Mouse (Mus musculus) retina, postnatal 1 day (tissue): ENCODE results near the gene Dusp13.

Source experiments
- DNase-seq: peaks from one replicate; pipeline ENCODE4 v3.0.0-alpha.2; 2012

Gene Dusp13

DNA sequence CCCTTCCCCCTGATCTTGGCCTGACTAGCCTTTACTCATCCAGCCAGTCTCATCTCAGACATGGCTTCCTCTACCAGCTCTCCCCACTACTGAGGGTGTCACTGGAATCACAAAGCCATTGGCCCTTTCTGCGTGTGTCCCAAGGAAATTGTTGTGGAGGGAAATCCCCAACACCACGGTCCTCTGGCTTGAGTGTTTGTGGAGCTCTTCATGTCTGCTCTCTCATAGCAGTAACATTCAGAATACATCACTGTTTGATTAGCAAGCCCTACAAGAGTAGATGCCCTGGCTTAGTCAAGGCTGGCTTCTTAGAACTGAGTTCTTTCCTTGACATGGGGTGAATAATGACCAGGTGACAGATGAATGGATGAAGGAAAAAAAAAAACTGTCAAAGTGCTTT is 4.1 kb downstream of the Dusp13 start:
- DNase-seq, result no peak

- DNase-seq, result no peak
These were observed 4.7 kb downstream of the Dusp13 start for GRCm38 (mm10) chr14:21746251-21746650.

DNA sequence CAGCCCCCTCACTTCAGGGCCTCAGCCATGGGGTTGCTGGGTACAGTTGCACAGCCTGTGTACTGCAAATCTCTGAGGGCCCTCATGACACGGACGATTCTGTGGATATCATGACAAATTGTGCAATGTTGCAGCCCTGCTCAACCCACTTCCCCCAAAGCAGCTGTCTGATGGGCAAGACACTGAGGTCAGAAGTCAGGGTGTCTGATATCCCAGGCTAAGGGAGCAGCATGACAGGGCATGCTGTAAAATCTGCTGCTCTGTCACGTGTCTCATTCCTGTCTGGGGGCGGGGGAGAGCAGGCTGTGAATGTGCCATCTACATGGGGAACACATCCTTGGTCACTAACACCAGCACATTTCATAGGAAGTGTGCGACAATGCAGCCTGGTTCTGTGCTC is 5.8 kb downstream of the Dusp13 start:
- DNase-seq, result no peak

GRCm38 (mm10) chr14:21744169-21744568 is 6.8 kb downstream of the Dusp13 start:
- peak; percentile 30 for DNase-seq

DNA sequence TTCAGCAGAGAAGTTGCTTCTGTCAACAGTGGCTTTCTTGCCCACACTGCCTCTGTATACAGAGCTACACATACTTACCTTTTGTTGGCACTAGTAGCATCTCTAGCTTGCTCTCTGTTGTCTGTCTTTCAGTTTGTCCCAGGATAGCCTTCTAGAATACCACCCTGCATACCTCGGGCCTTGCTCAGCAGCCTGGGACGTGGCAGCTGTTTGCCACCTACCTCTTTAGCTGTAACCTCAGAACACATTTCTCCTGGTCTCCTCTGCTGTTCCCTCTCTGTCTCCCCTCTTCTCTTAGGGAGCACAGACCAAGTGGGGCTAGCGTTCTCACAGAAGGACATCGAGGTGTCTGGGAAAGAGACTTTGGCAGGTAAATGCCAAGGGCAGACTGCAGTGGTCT is 8.5 kb downstream of the Dusp13 start:
- no peak for DNase-seq

DNA sequence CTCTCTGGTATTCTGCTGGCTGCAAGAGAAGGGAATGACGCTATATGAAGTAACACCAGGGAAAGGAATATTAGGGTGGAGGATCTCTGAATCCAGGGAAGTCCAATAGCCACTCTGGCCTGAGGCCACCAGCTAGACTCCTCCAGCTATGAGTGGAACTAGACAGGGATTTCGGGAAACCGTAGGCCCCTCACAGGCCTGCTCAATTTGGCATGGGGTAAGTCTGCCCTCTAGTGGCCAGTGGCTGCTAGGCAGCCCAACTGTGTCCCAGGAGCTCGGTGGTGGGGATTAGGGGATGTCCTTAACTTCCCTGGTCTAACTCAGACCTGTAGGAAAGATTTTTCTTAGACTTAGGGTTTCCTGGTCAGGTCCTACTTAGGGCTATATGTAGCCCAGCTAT is 9.2 kb downstream of the Dusp13 start:
- peak; percentile 86 for DNase-seq

GRCm38 (mm10) chr14:21741314-21741713 is 9.7 kb downstream of the Dusp13 start:
- DNase-seq, result no peak

DNA sequence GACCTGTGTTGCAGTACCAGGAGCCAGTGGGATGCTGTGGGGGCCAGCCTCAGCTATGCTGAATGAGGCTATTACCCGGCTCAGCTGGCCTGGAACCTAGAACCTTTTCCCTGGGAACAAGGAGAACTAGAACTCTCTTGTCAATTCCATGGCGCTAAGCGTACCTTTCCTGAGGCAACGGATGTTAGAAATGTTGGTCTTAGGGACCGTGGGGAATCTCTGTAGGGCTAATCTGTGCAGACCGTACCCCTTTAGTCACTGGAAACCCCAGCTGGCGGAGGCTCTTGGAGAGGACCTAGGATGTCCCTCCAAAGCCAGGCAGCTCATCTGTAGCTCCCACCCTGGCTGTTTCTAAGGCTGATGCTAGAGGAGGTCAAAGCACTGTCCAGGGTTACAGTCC is 10.6 kb downstream of the Dusp13 start:
- DNase-seq, result no peak

DNA sequence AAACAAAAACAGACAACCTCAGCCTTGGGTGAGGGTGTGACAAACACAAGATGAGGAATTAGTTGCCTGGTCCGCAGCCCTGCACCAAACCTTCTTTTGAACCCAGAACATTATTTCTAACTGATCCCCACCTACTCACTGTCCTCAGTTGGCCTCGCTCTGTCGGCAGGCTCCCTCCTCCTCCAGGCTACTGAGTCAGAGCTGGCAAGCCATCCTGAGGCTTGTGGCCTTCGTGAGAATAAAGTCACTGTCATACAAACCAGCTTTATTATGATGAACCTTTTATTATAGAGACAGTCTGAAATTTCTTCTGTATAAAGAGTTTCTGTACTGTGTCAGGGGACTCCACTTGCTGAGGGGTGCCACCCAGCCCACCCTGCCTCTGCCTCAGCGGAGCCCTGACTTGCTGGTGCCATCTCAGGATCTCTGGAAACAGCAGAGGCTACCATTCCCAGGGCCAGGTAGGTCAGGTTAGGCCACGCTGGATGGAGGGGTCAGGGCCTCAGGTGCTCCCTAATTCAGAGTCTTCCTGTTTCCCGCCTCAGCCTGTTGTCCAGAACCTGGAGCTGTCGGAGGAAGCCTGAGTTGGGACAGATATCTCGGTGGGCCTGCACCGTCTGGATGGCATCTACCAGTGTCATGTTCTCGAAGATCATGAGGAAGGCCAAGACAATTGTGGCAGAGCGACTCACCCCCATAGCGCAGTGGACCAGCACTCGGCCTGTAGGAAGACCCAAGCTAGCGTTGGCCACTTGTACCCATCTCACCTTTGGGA is 17.7 kb downstream of the Dusp13 start:
- no peak for DNase-seq

DNA sequence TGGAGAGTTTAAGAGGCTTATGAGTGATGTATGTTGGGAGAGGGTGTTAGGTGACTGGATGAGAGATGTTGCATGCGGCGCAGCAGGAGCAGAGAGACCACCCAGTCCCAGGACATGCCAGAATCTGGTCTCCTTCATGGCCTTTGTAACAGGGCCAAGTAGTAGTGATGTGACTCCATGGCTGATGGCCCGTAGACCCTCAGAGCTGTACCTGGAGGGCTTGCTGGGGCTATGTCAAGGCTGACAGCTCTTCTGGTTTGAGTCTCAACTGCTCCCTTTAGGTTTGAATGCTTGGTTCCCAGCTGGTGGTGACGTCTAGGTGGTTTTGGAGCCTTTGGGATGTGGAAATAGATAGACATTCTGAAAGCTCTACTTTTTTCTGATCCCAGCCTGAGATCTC is 21.0 kb downstream of the Dusp13 start:
- DNase-seq, result no peak

GRCm38 (mm10) chr14:21729031-21729732 is 21.8 kb downstream of the Dusp13 start:
- no peak for DNase-seq

DNA sequence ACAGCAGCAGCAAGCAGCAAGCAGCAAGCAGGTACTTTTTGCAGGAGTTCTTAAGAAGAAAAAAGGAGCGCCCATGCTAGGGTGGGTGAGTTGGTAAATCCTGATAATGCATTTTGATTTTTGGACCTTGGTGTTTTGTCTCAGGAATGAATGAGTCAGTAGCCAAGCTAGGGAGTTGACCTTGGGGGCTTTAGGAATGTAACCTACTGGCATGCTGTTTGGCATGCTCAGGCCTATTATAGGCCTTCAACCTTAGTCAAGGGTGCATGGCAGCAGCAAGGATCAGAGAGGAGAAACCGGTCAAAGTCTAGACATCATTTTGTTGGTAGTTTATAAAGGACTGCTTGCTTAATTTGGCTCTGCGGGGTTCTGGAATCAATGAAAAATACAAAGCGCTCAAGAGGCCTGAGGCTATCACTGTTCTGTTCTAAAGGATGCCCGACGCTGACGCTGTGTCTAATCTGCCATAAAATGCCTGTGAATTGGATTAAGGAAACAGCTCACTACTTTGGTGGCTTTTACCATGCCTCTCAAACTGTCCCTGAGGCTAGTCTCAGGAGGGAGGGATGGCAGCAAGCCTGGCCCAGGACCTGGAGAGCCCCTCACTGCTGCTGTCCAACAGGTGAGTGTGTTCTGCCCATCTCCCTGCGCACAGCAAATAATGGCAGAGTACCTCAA is 28.8 kb downstream of the Dusp13 start:
- peak; percentile 34 for DNase-seq

DNA sequence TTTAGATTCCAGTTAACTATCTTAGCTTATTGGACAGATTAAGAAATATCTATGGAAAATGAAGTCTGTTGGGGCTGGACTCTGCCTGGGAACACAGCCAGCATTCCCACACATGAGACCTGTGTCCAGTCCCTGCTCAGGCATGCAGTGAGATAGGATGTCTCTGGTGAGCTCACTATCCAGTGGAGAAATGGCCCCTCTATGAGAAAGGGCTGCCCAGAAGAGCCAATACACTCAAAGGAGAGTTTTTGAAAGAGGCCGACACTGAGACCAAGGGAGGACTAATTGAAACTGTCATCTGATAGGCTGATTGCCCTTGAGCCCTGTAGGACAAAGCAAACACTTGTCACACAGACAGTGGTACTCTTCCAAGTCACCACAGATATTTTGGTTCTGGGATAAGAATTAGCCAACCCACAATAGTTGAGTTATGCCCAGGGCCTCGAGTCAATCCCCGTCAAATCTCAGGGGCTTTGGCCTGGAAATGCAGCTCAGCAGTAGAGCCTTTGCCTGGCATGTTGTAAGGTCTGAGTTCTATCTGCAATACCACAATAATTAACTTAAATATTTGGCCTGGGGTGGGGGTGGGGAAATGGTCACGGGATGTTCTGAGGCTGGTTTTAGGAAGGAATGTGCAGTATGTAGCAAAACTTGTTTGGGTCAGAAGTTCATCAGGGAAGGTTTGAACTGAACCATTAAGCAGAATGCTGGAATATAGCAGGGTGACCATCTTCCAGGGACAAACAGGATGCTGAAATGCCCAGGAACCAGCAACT is 30.4 kb downstream of the Dusp13 start:
- peak; percentile 51 for DNase-seq

DNA sequence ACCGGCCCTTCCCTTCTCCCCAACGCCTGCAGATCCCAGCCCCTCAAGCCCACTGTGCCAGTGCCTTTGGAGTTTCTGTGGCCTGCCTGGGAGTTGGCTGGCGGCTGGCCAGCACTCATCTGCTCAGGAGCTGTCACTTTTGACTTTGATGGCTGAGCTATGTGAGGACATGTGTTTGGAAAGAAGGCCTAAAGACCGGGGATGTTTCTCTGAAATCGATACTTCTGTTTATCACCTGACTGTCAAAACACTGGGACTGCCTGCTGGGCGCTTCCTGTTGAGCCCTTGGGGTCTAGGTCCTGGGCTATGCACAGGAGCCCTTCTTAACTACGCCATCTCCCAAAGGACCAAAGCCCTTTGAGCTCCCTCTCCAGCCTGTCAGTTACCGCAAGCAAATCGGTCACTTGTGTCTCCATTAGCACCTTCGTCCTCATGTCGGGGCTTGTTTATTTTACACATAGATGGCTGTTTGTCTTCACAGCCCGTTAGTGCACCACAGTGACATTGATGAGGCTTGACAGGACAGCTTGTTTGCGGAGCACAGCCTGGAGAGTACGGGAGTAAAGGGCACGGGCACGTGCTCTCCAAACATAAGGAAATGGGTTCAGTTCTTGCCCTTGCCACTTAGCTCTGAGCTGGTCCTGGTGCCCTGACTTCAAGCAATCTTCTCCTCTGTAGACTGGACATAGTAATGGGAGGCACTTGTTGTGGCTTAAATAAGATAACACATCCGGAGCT is 31.2 kb downstream of the Dusp13 start:
- DNase-seq, result peak; percentile 88

- DNase-seq, result no peak
These were observed 36.5 kb downstream of the Dusp13 start, which contains the start of gene Dupd1 for GRCm38 (mm10) chr14:21714486-21714885. Dupd1 (minus strand) TSS chr14:21714576.

DNA sequence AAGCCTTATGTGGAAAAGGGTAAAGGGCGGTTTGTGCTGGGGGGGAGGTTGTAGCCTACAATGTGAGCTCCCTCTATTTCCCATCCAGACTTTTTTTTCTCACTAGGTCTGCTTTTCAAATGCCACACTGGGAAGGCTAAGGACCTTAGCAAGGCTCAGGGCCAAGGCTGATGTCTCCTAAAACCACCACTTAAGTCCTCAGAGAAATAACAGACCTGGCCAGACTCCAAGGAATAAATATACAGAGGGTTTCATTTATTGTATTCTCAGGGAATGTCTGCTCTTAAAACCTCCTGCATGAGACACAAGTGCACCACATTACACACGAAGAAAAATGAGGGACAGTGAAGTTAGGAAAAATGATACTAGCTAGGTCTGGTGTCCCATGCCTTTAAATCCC is 39.8 kb downstream of the Dusp13 start:
- DNase-seq, result no peak

- DNase-seq, result no peak
These were observed 41.4 kb downstream of the Dusp13 start for GRCm38 (mm10) chr14:21709545-21709944.

- DNase-seq, result no peak
These were observed 44.0 kb downstream of the Dusp13 start for GRCm38 (mm10) chr14:21706759-21707571.

- no peak for DNase-seq
These were observed 45.5 kb downstream of the Dusp13 start for GRCm38 (mm10) chr14:21705462-21705861.

- DNase-seq, result no peak
These were observed 47.7 kb downstream of the Dusp13 start for GRCm38 (mm10) chr14:21703255-21703654.

GRCm38 (mm10) chr14:21702691-21703090 is 48.3 kb downstream of the Dusp13 start:
- DNase-seq, result no peak
